Comparison of ENCODE assay signal across 8 mouse cellular contexts in the genomic region with DNA sequence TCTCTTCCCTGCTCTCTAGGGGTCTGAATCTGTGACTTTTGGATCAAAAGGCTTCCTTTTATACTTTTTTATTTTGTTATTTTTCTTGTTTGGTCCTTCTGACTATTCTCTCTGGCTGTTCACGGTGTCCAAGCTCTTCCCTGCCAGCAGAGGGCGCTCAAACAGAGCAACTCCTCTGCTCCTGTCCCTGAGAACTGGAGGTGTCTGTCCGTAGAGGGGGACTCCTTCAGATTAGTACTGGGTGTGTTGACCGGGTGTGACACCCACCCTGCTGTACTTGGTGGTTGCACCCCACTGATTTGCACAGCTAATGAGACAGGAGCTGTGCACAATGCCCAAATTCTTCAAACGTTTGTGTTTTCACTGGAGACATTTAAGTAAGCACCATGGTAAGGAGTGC. TPM values are rescaled to one million over a fixed set of nuclear protein-coding genes. Genes with fewer than 3 reads are reported as not detected.
DNase-seq lines count a peak whose midpoint lies in the region; ATAC-seq lines count a peak whose summit lies in the region.

No protein-coding gene starts in this region.

- no peak overlapping the region for H3K4me3 ChIP-seq in liver, embryonic 16.5 days (ENCODE audit: low read depth, low read length)

- WGBS in liver, embryonic 16.5 days (ENCODE audit: insufficient replicate concordance), result 10% methylated on average over 5 of the region's 5 CpGs

- ATAC-seq in common myeloid progenitor, adult 5-6 weeks (replicated peaks; ENCODE audit: low read depth, poor library complexity, severe bottlenecking), result peak; percentile 50
- ATAC-seq in liver, embryonic 16.5 days (ENCODE audit: low read depth), result no peak

- peak overlapping the region; percentile 1; the same call in 1 of the 2 replicates for H3K27ac ChIP-seq in liver, embryonic 16.5 days (ENCODE audit: low read length)

- no peak overlapping the region; the same call in 1 of the 2 replicates for H3K9ac ChIP-seq in liver, embryonic 16.5 days (ENCODE audit: low read depth, low read length)

- no peaks in the 10 kb centered on the region for H3K9me3 ChIP-seq in liver, embryonic 16.5 days (replicated peaks; ENCODE audit: control insufficient read depth, low read length)

- no peaks in the 10 kb centered on the region for H3K27me3 ChIP-seq in liver, embryonic 16.5 days (ENCODE audit: control insufficient read depth, insufficient read depth, low read depth, low read length)

- no peaks in the 10 kb centered on the region for H3K36me3 ChIP-seq in liver, embryonic 16.5 days (ENCODE audit: control insufficient read depth, insufficient read depth)

- DNase-seq in gastrocnemius, adult 18-20 months (ENCODE audit: low spot score), result peak; percentile 68
- no peak for DNase-seq in gastrocnemius, adult 8-10 months (ENCODE audit: low spot score in 2 of 2)
- peak; percentile 14 for DNase-seq in 3134 (ENCODE audit: extremely low read depth, insufficient read length, low spot score)
- DNase-seq in R1 (ENCODE audit: low read depth, low spot score), result peak; percentile 87
- DNase-seq in induced T-regulatory cell, adult 2 months (ENCODE audit: low read depth), result peak; percentile 91
- DNase-seq in spleen, adult 12 weeks (ENCODE audit: low spot score), result peak; percentile 67

- H3K4me2 ChIP-seq in liver, embryonic 16.5 days (ENCODE audit: low read depth, low read length), result no peak overlapping the region

- H3K4me1 ChIP-seq in liver, embryonic 16.5 days (ENCODE audit: control insufficient read depth, low read depth, low read length), result peaks cover 60% of the 10 kb centered on the region

RNA-seq across cellular contexts. Expression of a gene that starts 2.7 kb away (rescaled TPM):
- 10 to 100 TPM; 83.4 to 93.7 TPM for total RNA-seq in gastrocnemius, adult 18-20 months (2021)
- total RNA-seq in gastrocnemius, adult 8-10 months (2022), result 10 to 100 TPM; 60.8 to 78.9 (median 75.8) TPM
- 4.1 and 6.6 TPM in 2 replicates for total RNA-seq in common myeloid progenitor, adult 5-6 weeks (2017)
- 46.0 and 49.8 TPM in 2 replicates for polyA plus RNA-seq in liver, embryonic 16.5 days (2015; fragmentation: Nextera tagmentation; extraction: Ambion mirVana)

Comparison
In these comparisons a context has a peak if more than half of its experiments do, and no peak if none do; other contexts are left out.
1. DNase-seq: peak in gastrocnemius, adult 18-20 months (single experiment), 3134 (single experiment), R1 (single experiment), induced T-regulatory cell, adult 2 months (single experiment) and spleen, adult 12 weeks (single experiment); none in gastrocnemius, adult 8-10 months (0 of 2).